Mouse (Mus musculus) testis, postnatal 10 days (tissue): ENCODE measurements around the gene Ttc29.

Experiments used
- DNase-seq: peaks from one replicate; pipeline ENCODE4 v3.0.0; 2021; ENCODE audit warnings: low spot score

The Ttc29 gene

DNA sequence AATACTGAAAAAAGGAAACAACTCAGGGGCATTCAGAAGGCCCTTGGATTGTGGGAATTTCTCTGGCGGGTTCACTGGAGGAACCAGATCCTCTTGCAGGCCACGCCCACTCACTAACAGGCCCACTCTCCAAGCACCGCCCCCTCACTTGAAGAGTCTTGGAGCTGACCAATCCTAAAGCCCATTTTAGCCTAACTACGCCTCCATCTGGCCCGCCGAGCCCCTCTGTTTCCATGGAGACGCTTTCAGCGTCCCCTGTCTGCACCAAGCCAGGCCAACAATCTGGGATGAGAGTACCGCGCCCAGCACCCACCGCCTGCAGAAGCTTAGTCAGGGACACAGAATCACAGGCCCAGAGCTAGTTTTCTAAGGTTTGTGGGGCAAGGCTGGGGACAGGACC is at the start of gene Ttc29:
Ttc29 (plus strand) TSS at position 224 of the 400 bp plus-strand sequence.
- DNase-seq, result peak; percentile 56

GRCm38 (mm10) chr8:78171351-78171750 is 41.7 kb upstream of the Ttc29 start:
- no peak for DNase-seq

DNA sequence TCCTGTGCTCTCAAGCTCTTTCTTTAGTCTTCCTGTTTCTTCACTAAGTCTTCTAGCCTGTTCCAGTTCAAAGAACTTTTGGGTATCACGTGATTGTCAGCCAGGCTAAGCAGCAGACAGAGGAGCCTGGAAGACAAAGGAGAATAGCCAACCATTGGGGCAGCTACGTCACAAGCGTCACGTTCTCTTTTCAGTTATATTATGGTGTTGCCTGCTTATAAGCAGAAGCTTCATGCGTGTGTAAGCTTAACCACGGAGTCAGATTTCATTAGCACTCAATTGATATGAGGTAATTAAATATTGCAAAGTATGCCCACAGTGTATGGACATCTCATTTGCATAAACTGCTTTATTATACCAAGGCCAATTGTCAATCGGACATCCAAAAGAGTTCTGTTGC is 30.4 kb upstream of the Ttc29 start:
- no peak for DNase-seq

GRCm38 (mm10) chr8:78183414-78183813 is 29.7 kb upstream of the Ttc29 start:
- no peak for DNase-seq

DNA sequence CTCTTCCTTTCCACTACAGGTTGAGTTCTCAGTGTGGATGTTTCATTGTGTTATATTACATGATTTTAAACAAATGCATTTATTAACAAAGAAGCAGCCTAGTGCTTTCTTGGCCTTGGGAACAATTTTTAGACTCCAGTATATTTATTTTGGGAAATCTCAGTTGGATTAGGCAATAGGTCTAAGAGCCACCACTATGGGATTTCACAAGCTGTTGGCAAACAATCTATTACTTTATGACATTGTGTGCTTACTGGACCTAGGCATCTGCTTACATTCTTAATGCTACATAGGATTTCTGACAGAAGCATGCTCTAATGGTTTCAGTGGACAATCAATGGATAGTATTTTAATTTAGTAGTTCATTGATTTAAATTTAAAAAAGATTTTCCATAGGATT is 26.0 kb upstream of the Ttc29 start:
- DNase-seq, result no peak

DNA sequence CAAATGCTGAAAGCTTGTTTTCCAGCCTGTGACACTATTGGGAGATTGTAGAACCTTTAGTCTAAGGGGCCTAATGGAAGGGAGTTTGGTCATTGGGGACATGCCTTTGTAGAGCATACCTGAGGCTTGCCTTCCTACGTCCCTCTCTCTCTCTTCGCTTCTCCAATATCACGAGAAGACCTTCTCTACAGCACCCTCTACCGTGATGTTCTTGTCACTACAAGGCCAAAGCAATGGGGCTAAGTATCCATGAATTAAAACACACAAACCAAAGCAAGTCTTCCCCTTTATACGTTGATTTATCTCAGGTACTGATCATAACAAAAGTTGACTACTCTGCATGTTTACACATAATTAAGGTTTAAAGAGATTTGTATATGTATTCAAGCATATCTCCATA is 8.9 kb upstream of the Ttc29 start:
- no peak for DNase-seq

GRCm38 (mm10) chr8:78210424-78210823 is 2.7 kb upstream of the Ttc29 start:
- DNase-seq, result no peak

DNA sequence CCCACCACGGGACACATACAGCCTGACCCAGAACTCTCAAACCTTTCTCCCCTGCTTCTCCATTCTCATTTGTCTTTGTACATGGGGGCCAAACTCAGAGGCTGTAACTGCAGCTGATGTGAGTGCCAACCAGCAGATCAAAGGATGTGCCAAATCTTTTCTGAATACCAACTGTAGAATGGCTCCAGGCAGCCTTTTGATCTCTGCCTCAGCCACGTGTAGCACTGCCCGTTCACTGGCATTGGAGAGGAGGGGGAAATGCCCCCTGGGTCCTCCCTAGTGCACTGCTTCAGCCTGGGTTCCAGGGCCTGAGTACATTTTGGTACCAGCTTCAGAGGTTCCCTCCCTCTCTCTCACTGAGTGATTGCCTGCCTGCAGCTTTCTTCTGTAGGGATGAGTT is 1.5 kb downstream of the Ttc29 start:
- no peak for DNase-seq

- DNase-seq, result no peak
These were observed 13.0 kb downstream of the Ttc29 start for GRCm38 (mm10) chr8:78226087-78226486.

GRCm38 (mm10) chr8:78230721-78231120 is 17.6 kb downstream of the Ttc29 start:
- DNase-seq, result no peak

DNA sequence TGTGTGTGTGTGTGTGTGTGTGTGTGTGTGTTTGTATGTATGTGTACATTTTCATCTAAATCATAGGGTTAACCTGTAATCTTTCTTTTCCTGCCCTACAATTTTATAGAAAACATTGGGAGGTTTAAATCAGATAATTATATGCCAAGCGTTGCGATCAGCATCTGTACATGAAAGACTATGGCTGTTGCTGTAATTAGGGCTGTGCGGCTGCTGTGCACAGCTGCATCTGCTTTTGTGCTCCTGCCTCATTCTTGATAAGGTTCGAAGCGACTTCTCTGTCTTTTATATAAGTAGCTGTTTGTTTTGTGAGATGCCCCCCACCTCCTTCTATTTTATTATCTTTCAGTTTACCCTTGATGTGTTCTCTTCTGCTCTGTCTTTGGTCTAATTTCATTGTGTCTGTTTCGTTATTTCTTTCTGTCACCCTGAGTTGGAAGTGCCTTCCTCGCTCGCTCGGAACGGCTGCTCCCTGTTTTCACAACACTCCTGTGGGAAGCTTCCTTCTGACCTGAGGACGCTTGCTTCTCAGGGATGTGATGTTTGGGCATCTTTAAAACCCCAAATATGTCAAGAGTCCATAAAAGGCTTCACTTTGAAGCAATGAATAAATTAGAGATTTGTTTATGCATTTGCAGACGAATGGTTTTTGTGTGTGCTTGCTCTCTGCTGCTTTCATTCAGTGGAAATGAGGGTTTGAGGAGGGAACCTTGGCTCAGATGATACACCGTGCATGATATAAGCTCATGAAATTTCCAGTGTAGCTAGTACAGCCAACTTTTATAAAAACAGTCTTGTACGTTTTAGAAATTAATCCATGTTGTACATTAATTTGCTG is 20.0 kb downstream of the Ttc29 start:
- no peak for DNase-seq

GRCm38 (mm10) chr8:78233708-78234201 is 20.7 kb downstream of the Ttc29 start:
- DNase-seq, result no peak

- no peak for DNase-seq
These were observed 25.0 kb downstream of the Ttc29 start for GRCm38 (mm10) chr8:78237972-78238675.

DNA sequence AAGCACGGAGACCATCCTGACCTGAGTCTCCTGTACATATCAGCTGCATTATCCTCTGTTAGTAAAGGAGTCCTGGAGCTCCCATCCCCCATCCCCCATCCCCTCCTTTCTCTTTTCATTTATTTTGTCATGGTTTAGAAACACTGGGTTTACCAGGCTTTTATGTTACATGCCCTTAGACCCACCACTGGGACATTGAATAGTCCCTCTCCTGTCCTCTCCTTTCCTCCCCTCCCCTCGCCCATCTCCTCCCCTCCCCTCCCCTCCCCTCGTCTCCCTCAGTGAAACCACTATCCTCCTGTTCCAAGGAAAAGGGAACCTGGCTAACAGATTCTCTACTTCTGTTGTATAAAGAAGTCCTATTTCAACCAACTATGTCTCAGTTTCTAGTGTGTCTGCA is 38.0 kb downstream of the Ttc29 start:
- DNase-seq, result no peak

DNA sequence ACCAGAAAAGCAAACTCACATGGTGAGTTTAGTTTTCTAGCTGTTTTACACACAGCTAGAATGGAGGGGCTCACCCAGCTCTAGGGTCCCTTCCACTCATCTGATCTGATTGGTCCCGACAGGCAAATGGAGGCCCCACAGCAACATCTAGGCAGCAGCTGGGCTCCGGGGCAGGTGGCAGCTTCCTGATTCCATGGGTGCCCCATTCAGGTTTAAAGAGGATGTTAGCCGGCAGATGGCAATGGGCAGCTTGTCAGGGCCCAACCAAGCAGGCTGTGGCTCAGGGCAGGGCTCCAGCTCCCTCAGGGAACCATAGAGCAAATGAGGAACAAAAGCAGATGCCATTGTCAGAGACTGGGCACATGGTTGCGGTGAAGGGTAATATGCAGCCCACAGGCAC is 41.3 kb downstream of the Ttc29 start:
- no peak for DNase-seq

- DNase-seq, result no peak
These were observed 41.9 kb downstream of the Ttc29 start for GRCm38 (mm10) chr8:78255011-78255410.

- no peak for DNase-seq
These were observed 52.4 kb downstream of the Ttc29 start for GRCm38 (mm10) chr8:78265506-78265905.

DNA sequence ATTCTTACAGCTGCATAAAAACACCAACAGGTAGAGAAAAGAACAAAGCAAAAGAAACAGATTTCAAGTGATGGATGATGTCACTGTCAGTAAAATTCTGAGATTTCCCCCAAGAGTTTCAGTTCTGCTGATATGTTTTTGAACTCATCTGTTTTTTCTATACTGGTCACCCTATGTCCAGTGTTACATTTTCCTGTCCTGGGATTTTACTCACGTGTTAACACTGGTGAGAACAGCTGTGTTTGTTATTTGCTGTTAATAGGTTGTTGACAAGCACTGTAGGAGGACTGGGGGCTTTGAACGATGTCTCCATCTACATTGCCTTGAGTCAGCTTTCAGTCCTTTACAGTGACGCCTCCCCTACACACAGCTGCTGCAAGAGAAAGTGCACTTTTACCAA is 53.1 kb downstream of the Ttc29 start:
- no peak for DNase-seq

DNA sequence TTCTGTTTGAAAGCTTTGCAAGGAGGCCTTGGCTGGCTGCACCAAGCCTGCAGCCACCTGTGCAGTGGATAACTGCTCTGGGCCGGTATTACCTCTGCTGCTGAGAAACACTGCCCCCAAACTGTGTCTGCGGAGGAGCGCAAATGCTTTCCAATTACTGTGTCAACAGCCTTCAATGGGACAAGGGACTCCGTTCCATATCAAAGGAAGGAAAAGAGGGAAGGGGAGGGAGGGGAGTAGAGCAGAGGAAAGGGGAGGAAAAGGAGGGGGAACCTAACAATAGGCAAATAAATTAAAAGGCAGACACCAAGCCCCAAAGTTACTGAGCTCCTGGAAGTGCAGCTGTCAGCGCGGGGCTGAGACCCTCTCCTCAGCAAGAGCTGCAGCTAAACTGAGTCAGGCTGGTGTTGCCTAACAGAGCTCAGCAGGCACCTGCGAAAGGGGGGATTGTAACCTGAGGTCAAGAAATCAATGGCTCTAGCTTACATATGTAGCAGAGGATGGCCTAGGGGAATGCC is 54.9 kb downstream of the Ttc29 start:
- DNase-seq, result no peak

DNA sequence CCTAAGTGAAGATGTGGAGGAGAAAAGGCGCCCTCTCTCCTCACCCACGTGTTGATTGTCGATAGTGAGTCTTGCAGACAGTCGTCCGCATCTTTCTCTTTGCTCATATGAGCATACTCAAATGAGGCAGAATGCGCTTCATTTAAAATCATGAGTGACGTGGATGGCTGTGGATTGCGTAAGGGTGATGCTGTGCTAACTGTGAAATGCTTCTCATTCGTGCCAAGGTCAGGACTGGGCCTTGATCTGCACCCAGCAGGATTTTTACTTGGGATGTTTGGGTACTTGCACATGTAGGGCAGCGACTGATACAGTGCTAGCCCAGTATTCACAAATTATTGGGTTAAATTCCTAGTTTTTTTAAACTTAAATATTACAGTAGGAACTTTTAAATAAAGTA is 56.2 kb downstream of the Ttc29 start:
- no peak for DNase-seq

- no peak for DNase-seq
These were observed 58.3 kb downstream of the Ttc29 start for GRCm38 (mm10) chr8:78271391-78271790.

GRCm38 (mm10) chr8:78276120-78276519 is 63.0 kb downstream of the Ttc29 start:
- no peak for DNase-seq

DNA sequence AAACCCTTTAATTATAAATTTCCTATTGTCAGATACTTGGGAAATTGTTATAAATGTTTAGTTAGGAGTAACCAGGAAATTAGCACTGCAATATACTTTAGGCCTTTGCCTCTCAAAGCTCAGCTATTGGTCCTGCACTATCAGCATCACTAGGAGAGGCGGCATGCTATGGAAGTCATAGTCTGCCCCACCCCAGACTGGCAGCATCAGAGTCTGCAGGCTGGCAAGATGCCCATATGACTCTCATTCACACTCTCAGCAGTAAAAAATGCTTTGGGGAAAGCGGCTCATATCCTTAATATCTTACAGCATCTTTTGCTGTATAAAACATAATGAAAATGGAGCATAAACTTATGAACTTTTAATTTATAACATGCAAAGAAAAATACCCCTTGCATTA is 64.3 kb downstream of the Ttc29 start:
- no peak for DNase-seq
